Mouse (Mus musculus) right cerebral cortex, postnatal 25 days (tissue): Measurements from ENCODE around the gene Ddx47.

Experiments used
- DNase-seq: peaks from one replicate; pipeline ENCODE4 v3.0.0; 2022

Ddx47 gene

GRCm38 (mm10) chr6:135017211-135017610 lies 5.8 kb downstream of the Ddx47 start:
- DNase-seq: no peak

GRCm38 (mm10) chr6:135019564-135019963 lies 8.2 kb downstream of the Ddx47 start:
- DNase-seq: no peak

GRCm38 (mm10) chr6:135021633-135022032 lies 10.2 kb downstream of the Ddx47 start:
- no peak for DNase-seq

GRCm38 (mm10) chr6:135023379-135023778 lies 12.0 kb downstream of the Ddx47 start:
- DNase-seq: no peak

- no peak for DNase-seq
Observed at GRCm38 (mm10) chr6:135024781-135025420, 13.5 kb downstream of the Ddx47 start.

- DNase-seq: no peak
Observed at GRCm38 (mm10) chr6:135026232-135026631, 14.8 kb downstream of the Ddx47 start.

- DNase-seq: no peak
Observed at GRCm38 (mm10) chr6:135026755-135027154, 15.3 kb downstream of the Ddx47 start.

GRCm38 (mm10) chr6:135029246-135029645 lies 17.8 kb downstream of the Ddx47 start:
- no peak for DNase-seq

GRCm38 (mm10) chr6:135038674-135039073 lies 27.3 kb downstream of the Ddx47 start:
- DNase-seq: no peak

GRCm38 (mm10) chr6:135040275-135040871 lies 29.0 kb downstream of the Ddx47 start:
- no peak for DNase-seq

GRCm38 (mm10) chr6:135041930-135042329 lies 30.5 kb downstream of the Ddx47 start:
- DNase-seq: no peak

- no peak for DNase-seq
Observed at GRCm38 (mm10) chr6:135047276-135047675, 35.9 kb downstream of the Ddx47 start.

GRCm38 (mm10) chr6:135048509-135048908 lies 37.1 kb downstream of the Ddx47 start:
- DNase-seq: no peak

GRCm38 (mm10) chr6:135048956-135049355 lies 37.5 kb downstream of the Ddx47 start:
- no peak for DNase-seq

GRCm38 (mm10) chr6:135053789-135054188 lies 42.4 kb downstream of the Ddx47 start:
- DNase-seq: no peak

- DNase-seq: no peak
Observed at GRCm38 (mm10) chr6:135055882-135056281, 44.5 kb downstream of the Ddx47 start.

- no peak for DNase-seq
Observed at GRCm38 (mm10) chr6:135060728-135061127, 49.3 kb downstream of the Ddx47 start.

GRCm38 (mm10) chr6:135064621-135065020 lies 53.2 kb downstream of the Ddx47 start:
- no peak for DNase-seq

GRCm38 (mm10) chr6:135065236-135065957 lies 54.0 kb downstream of the Ddx47 start, which contains the start of gene Gprc5a:
Gene Gprc5a (plus strand): TSS chr6:135065651.
- DNase-seq: no peak

- DNase-seq: no peak
Observed at GRCm38 (mm10) chr6:135066795-135067445, 55.5 kb downstream of the Ddx47 start.

GRCm38 (mm10) chr6:135068221-135068620 lies 56.8 kb downstream of the Ddx47 start:
- no peak for DNase-seq

- DNase-seq: no peak
Observed at GRCm38 (mm10) chr6:135069856-135070255, 58.4 kb downstream of the Ddx47 start.

- no peak for DNase-seq
Observed at GRCm38 (mm10) chr6:135070347-135070746, 58.9 kb downstream of the Ddx47 start.
